Mouse (Mus musculus) ES-E14 (cell line): ENCODE data around the gene Sp1. TPM values are rescaled to one million over a fixed set of nuclear protein-coding genes. Genes with fewer than 3 reads are reported as not detected.

Source experiments
- DNase-seq: peaks from one replicate; pipeline ENCODE4 v3.0.0-alpha.2; 2013; ENCODE audit warnings: low read depth, low spot score
- H3K27ac ChIP-seq: 2 replicates; pipeline ENCODE4 v1.5.1; 2012; ENCODE audit warnings: low read depth, mild to moderate bottlenecking, low read length, moderate library complexity, mixed read lengths; ENCODE audit not compliant: poor library complexity, insufficient read depth, severe bottlenecking
- H3K36me3 ChIP-seq: 2 replicates; pipeline ENCODE4 v1.6.1; 2012; ENCODE audit warnings: mild to moderate bottlenecking, low read length, moderate library complexity, mixed read lengths; ENCODE audit not compliant: control insufficient read depth, poor library complexity, insufficient read depth, severe bottlenecking
- H3K4me1 ChIP-seq, 2 experiments: fragments of 150-350 bp in 1 of 2; sonication (generic) in 1 of 2; 2 replicates each; pipeline ENCODE4 v1.6.1; 2012; ENCODE audit warnings: low read length in 2 of 2, mild to moderate bottlenecking in 1 of 2, mixed read lengths in 1 of 2; ENCODE audit not compliant: control insufficient read depth in 2 of 2, insufficient read depth in 2 of 2, poor library complexity in 1 of 2
- H3K4me3 ChIP-seq, 2 experiments: fragments of 150-350 bp in 1 of 2; sonication (generic) in 1 of 2; 2 replicates each; pipeline ENCODE4 v1.5.1; 2012; ENCODE audit warnings: low read length in 2 of 2, low read depth in 1 of 2, mild to moderate bottlenecking in 1 of 2, mixed read lengths in 1 of 2; ENCODE audit not compliant: insufficient read depth in 1 of 2, poor library complexity in 1 of 2, severe bottlenecking in 1 of 2
- H3K9ac ChIP-seq: 2 replicates; pipeline ENCODE4 v1.6.1; 2012; ENCODE audit warnings: low read depth, mild to moderate bottlenecking, low read length, mixed read lengths; ENCODE audit not compliant: poor library complexity, insufficient read depth, severe bottlenecking
- H3K9me3 ChIP-seq: fragments of 150-350 bp; sonication (generic); 2 replicates; pipeline ENCODE4 v1.6.1; 2012; ENCODE audit warnings: low read depth, mild to moderate bottlenecking, low read length; ENCODE audit not compliant: control insufficient read depth, insufficient read depth
- CHD2 ChIP-seq: IDR thresholded peaks from 2 replicates; pipeline ENCODE4 v1.6.1; 2014; ENCODE audit warnings: mild to moderate bottlenecking, low read depth, low read length, inconsistent platforms
- HCFC1 ChIP-seq: IDR thresholded peaks from 2 replicates; pipeline ENCODE4 v1.6.1; 2012; ENCODE audit warnings: low read length, inconsistent platforms, borderline replicate concordance; ENCODE audit not compliant: insufficient read depth
- MAFK ChIP-seq: IDR thresholded peaks from 2 replicates; pipeline ENCODE4 v1.6.1; 2014; ENCODE audit warnings: mild to moderate bottlenecking, low read depth, low read length, inconsistent platforms; ENCODE audit not compliant: insufficient read depth
- ZC3H11A ChIP-seq: IDR thresholded peaks from 2 replicates; pipeline ENCODE4 v1.6.1; 2012; ENCODE audit warnings: low read depth, mild to moderate bottlenecking, inconsistent platforms, low read length, borderline replicate concordance
- ZNF384 ChIP-seq: IDR thresholded peaks from 2 replicates; pipeline ENCODE4 v1.6.1; 2012; ENCODE audit warnings: low read depth, low read length, inconsistent platforms
- in situ Hi-C, 2 experiments: fragments of 600-800 bp; cut with MboI; formaldehyde crosslinking; loops; one replicate each; pipeline ENCODE4 v1.15.1; 2025; ENCODE audit warnings: low sequenced_read_pairs in 2 of 2, inconsistent platforms in 1 of 2; ENCODE audit not compliant: unreplicated experiment in 2 of 2
- total RNA-seq: library from RNA; depleted of rRNA; stranded (reverse); fragments of 300-350 nt; gene quantifications from 2 replicates; pipeline ENCODE4 v1.2.3, GENCODE M21; 2012

Sp1 gene
- total RNA-seq, 1 experiment, result 93.4 TPM

GRCm38 (mm10) chr15:102362648-102363047, 43.3 kb upstream of the Sp1 start:
- in situ Hi-C loops, result no loop called here
- Histone ChIP-seq H3K4me3 (no peak overlapping the region), H3K9ac (no peak overlapping the region), H3K36me3 (no peaks in the 10 kb centered on the region), H3K9me3 (no peaks in the 10 kb centered on the region), H3K4me1 (peaks cover 1 to 13% of the 10 kb centered on the region in 2 experiments; a peak in 1 of 4 replicates), H3K27ac (no peak overlapping the region)
- no peak for DNase-seq
- no peak for TF ChIP-seq HCFC1
- no peak for TF ChIP-seq ZNF384
- TF ChIP-seq MAFK, result no peak
- no peak for TF ChIP-seq CHD2
- TF ChIP-seq ZC3H11A, result no peak

- no peaks in the 10 kb centered on the region for H3K9me3 ChIP-seq
- TF ChIP-seq CHD2, result no peak
- no peak for TF ChIP-seq HCFC1
- no peak for TF ChIP-seq MAFK
- TF ChIP-seq ZNF384, result no peak
- TF ChIP-seq ZC3H11A, result no peak
- DNase-seq, result no peak
- H3K4me1 ChIP-seq, result peaks cover 0 to 6% of the 10 kb centered on the region in 2 experiments; a peak in 1 of 4 replicates
- H3K9ac ChIP-seq, result no peak overlapping the region
- in situ Hi-C loops, result no loop called here
- H3K36me3 ChIP-seq, result no peaks in the 10 kb centered on the region
- no peak overlapping the region for H3K4me3 ChIP-seq
- no peak overlapping the region for H3K27ac ChIP-seq
Observed at GRCm38 (mm10) chr15:102364678-102365077, 41.3 kb upstream of the Sp1 start.

DNA sequence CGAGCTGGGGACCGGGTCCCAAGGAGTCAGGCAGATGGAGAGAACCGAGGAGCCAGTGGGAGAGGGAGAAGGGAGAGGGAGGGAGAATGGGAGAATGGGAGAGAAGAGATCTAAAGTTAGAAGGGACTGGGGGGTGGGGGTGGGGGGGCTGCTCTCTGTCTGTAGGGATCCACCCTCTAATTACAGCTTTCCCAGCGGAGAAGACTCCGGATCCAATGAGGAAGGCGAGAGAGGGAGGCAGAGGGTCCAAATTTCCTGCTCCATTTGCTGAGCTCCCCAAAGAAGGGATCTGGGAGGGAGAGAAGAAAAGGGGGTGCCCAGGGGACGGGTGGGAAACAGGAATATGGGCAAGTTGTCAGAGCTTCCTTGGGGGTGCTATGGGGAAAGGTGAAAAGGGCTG, 39.7 kb upstream of the Sp1 start:
- TF ChIP-seq MAFK (no peak), ZC3H11A (no peak), CHD2 (no peak), ZNF384 (no peak)
- H3K4me3 ChIP-seq, result no peak overlapping the region
- in situ Hi-C loops, result no loop called here

DNA sequence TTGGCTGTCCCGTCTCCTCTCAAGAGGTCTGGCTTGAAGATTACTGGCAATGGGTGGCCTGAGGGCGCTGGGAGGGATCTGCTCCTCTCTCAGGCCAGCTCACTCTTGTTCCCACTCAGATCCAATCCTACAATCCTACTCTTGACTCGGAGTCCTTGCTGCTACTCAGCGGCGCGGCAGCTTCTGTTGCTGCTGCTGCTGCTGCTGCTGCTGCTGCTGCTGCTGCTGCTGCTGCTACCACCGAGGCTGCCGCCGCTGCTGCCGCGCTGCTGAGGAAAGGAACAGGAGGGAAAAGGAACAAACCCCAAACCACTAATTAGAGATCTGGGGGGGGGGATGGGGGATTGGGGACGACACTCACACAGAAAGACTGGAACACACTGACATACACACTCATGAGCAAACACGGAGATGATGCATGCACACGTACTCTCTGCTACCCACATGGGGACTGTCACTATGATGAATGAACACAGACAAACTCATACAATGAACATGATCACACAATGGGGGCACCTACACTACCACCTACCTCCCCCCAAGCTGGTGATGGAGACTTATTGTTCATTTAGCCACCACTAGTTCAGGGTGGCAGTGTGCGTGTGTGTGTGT, 39.1 kb upstream of the Sp1 start, which contains the start of gene Sp7:
Gene Sp7 (minus strand): TSS at position 450 of the 612 bp plus-strand sequence.
- TF ChIP-seq MAFK, result no peak
- no peak for TF ChIP-seq ZC3H11A
- no peak for TF ChIP-seq HCFC1
- TF ChIP-seq ZNF384, result no peak
- TF ChIP-seq CHD2, result no peak
- Histone ChIP-seq H3K4me3 (peak within 1 kb of the TSS in 1 of 2 experiments; percentile 23; a peak in 1 of 4 replicates), H3K9me3 (no peaks in the 10 kb centered on the region), H3K27ac (no peak within 1 kb of the TSS), H3K4me1 (peaks cover 4 to 18% of the 10 kb centered on the region in 2 experiments; a peak in 3 of 4 replicates), H3K36me3 (no peaks in the 10 kb centered on the region), H3K9ac (0 out of 2 replicates have a peak within 1 kb of the TSS, but pooled peaks have one; percentile 37)
- no peak for DNase-seq
- in situ Hi-C loops, result no loop called here

More for the DNA sequence above, 39.7 kb upstream of the Sp1 start:
- DNase-seq, result no peak
- Histone ChIP-seq H3K9me3 (no peaks in the 10 kb centered on the region), H3K27ac (no peak overlapping the region), H3K4me1 (peaks cover 4 to 16% of the 10 kb centered on the region in 2 experiments; a peak in 3 of 4 replicates), H3K9ac (no peak overlapping the region), H3K36me3 (no peaks in the 10 kb centered on the region)

DNA sequence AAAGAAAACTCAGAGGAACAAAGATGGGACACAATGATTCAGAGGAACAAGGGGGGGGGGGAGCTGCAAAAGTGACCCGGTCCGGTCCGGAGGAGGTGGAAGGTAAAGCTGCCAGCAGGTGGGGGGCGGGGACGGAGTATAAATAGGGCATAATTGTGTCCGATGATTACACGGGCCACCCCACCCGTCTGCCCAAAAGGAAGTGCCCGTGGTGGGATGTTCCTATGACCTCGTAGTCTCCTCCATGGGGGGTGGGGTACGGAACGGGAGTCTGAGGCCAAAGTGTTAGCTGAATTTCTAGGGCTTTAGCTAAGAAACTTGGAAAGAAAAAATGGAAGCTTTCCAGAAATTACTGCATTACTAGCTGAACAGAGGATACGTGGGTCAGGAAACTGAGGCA, 36.0 kb upstream of the Sp1 start:
- TF ChIP-seq HCFC1 (no peak), MAFK (no peak), CHD2 (no peak), ZC3H11A (no peak), ZNF384 (no peak)
- Histone ChIP-seq H3K36me3 (no peaks in the 10 kb centered on the region), H3K9ac (no peak overlapping the region), H3K9me3 (no peaks in the 10 kb centered on the region), H3K4me3 (no peak overlapping the region), H3K27ac (no peak overlapping the region), H3K4me1 (peaks cover 4 to 18% of the 10 kb centered on the region in 2 experiments; a peak in 3 of 4 replicates)
- in situ Hi-C loops, result no loop called here
- no peak for DNase-seq
